Mouse (Mus musculus): ENCODE data around the gene Cutal. TPM values are rescaled to one million over a fixed set of nuclear protein-coding genes. Genes with fewer than 3 reads are reported as not detected.

Gene Cutal
- total RNA-seq, 1 experiment from 2014 or later: not detected

- no peak for ATAC-seq (ENCODE audit: extremely low read depth, insufficient number of reproducible peaks, low FRiP score, poor library complexity, severe bottlenecking)
Measured at GRCm38 (mm10) chr2:34912613-34913012, 38.4 kb downstream of the Cutal start.

GRCm38 (mm10) chr2:34913218-34914068 lies 39.2 kb downstream of the Cutal start, which contains the start of gene Phf19:
TSS of gene Phf19 (minus strand) at chr2:34914026.
- peak; percentile 31; the same call in 1 of the 2 replicates for ATAC-seq (ENCODE audit: extremely low read depth, insufficient number of reproducible peaks, low FRiP score, poor library complexity, severe bottlenecking)

- peak; percentile 49; the same call in 1 of the 2 replicates for ATAC-seq (ENCODE audit: extremely low read depth, insufficient number of reproducible peaks, low FRiP score, poor library complexity, severe bottlenecking)
Measured at GRCm38 (mm10) chr2:34914069-34914822, 40.0 kb downstream of the Cutal start.

- ATAC-seq (ENCODE audit: extremely low read depth, insufficient number of reproducible peaks, low FRiP score, poor library complexity, severe bottlenecking): no peak
Measured at GRCm38 (mm10) chr2:34914823-34915082, 40.6 kb downstream of the Cutal start.

- ATAC-seq (ENCODE audit: extremely low read depth, insufficient number of reproducible peaks, low FRiP score, poor library complexity, severe bottlenecking): no peak
Measured at GRCm38 (mm10) chr2:34915103-34915502, 40.9 kb downstream of the Cutal start.

GRCm38 (mm10) chr2:34920144-34920543 lies 45.9 kb downstream of the Cutal start:
- no peak for ATAC-seq (ENCODE audit: extremely low read depth, insufficient number of reproducible peaks, low FRiP score, poor library complexity, severe bottlenecking)

GRCm38 (mm10) chr2:34922729-34923128 lies 48.5 kb downstream of the Cutal start:
- no peak for ATAC-seq (ENCODE audit: extremely low read depth, insufficient number of reproducible peaks, low FRiP score, poor library complexity, severe bottlenecking)

- ATAC-seq (ENCODE audit: extremely low read depth, insufficient number of reproducible peaks, low FRiP score, poor library complexity, severe bottlenecking): no peak
Measured at GRCm38 (mm10) chr2:34927320-34927719, 53.1 kb downstream of the Cutal start.

- ATAC-seq (ENCODE audit: extremely low read depth, insufficient number of reproducible peaks, low FRiP score, poor library complexity, severe bottlenecking): no peak
Measured at GRCm38 (mm10) chr2:34937460-34937859, 63.3 kb downstream of the Cutal start.

GRCm38 (mm10) chr2:34938269-34939208 lies 64.3 kb downstream of the Cutal start:
- ATAC-seq (ENCODE audit: extremely low read depth, insufficient number of reproducible peaks, low FRiP score, poor library complexity, severe bottlenecking): no peak

- no peak for ATAC-seq (ENCODE audit: extremely low read depth, insufficient number of reproducible peaks, low FRiP score, poor library complexity, severe bottlenecking)
Measured at GRCm38 (mm10) chr2:34940246-34940645, 66.0 kb downstream of the Cutal start.

- ATAC-seq (ENCODE audit: extremely low read depth, insufficient number of reproducible peaks, low FRiP score, poor library complexity, severe bottlenecking): peak; percentile 34; the same call in 1 of the 2 replicates
Measured at GRCm38 (mm10) chr2:34941061-34941675, 67.0 kb downstream of the Cutal start.

Other genes starting within 250 kb of the Cutal start
- 118 and 132 TPM in 2 replicates for gene Gapvd1, start 119.2 kb upstream of the Cutal start, total RNA-seq (2017)
- 603 and 618 TPM in 2 replicates for gene Hspa5, start 102.4 kb upstream of the Cutal start, total RNA-seq (2017)
- 9.7 and 16.6 TPM in 2 replicates for gene Rabepk, start 74.5 kb upstream of the Cutal start, total RNA-seq (2017)
- 94.5 and 100 TPM in 2 replicates for gene Fbxw2, start 48.1 kb upstream of the Cutal start, total RNA-seq (2017)
- gene Gm34653, start 41.4 kb upstream of the Cutal start, total RNA-seq (2017): not detected in 2 replicates
- gene Psmd5, start 572 bp downstream of the Cutal start, total RNA-seq (2017): 17.1 and 17.7 TPM in 2 replicates
- gene Phf19, start 39.6 kb downstream of the Cutal start, total RNA-seq (2017): 3.9 and 5.1 TPM in 2 replicates
- gene Traf1, start 87.4 kb downstream of the Cutal start, total RNA-seq (2017): 31.1 and 31.3 TPM in 2 replicates
- gene Hc, start 187.0 kb downstream of the Cutal start, total RNA-seq (2017): not detected in 2 replicates
- gene AI182371, start 227.1 kb downstream of the Cutal start, total RNA-seq (2017): 1.7 and 2.7 TPM in 2 replicates
- gene Cntrl, start 235.1 kb downstream of the Cutal start, total RNA-seq (2017): 218 and 252 TPM in 2 replicates

Data from neutrophil, adult 5-6 weeks (primary cell).